Mouse (Mus musculus): ENCODE data around the gene 6030445D17Rik. TPM values are rescaled to one million over a fixed set of nuclear protein-coding genes. Genes with fewer than 3 reads are reported as not detected.
A peak's percentile ranks its signal among the peaks of the same experiment; 100 is the strongest.

Gene 6030445D17Rik
- polyA plus RNA-seq, 1 experiment = 0.46 TPM

DNA sequence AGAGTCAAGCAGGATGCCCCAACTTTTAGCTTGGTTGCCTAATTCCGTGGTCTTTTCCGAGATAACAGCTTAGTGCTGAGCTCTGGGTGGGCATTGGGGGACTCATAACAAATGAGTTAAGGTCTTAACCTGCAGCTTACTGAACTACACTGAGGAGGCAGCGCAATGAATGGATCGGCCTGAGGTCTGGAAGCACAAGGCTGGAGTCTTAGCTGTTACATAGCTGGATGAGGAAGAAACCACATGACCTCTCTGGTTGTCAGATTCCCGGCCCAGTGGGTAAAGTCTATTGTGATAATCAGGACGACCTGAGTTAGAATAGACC is 327 bp upstream of the 6030445D17Rik start:
- TF ChIP-seq POLR2A (IDR thresholded peaks at IDR 0.05; ENCODE audit: insufficient read depth, low read length) = no peak
- no peak for TF ChIP-seq EP300 (IDR thresholded peaks at IDR 0.05; ENCODE audit: insufficient read depth, low read depth, low read length)
- no peak for TF ChIP-seq CTCF (IDR thresholded peaks at IDR 0.05; ENCODE audit: low read depth, low read length)
- H3K27ac ChIP-seq (ENCODE audit: insufficient read depth, low read length) = peak overlapping the region; percentile 90
- no peaks in the 10 kb centered on the region for H3K36me3 ChIP-seq (ENCODE audit: control insufficient read depth, insufficient read depth, low read length, poor library complexity, severe bottlenecking)
- peaks cover 4% of the 10 kb centered on the region for H3K4me1 ChIP-seq (ENCODE audit: control insufficient read depth, insufficient read depth, low read length)
- H3K9ac ChIP-seq (ENCODE audit: low read depth, poor library complexity, severe bottlenecking) = peak overlapping the region; percentile 80
- H3K4me3 ChIP-seq (ENCODE audit: low read depth, low read length) = peak overlapping the region; percentile 86
- no peaks in the 10 kb centered on the region for H3K27me3 ChIP-seq (ENCODE audit: control insufficient read depth, insufficient read depth, low read length, poor library complexity, severe bottlenecking)
- H3K9me3 ChIP-seq (replicated peaks; ENCODE audit: control insufficient read depth, insufficient read depth, low read length, poor library complexity, severe bottlenecking) = no peaks in the 10 kb centered on the region

DNA sequence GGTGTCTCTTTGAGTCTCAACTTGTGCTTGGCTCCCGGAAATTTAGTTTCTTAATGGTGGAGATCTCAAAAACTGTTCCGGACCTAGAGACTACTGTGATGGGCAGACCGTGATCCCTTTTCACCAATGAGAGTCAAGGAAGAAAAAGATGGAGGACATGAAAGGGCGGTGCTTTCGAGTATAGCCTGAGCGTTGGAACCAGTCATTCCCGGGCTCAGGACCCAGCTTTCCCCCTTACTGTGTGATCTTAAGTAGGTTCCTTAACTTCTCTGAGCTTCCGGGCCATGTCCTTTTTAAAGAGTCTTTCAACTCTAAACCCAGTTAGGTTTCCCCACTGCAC is 759 bp downstream of the 6030445D17Rik start:
- Histone ChIP-seq H3K4me3 (ENCODE audit: low read depth, low read length) (peak overlapping the region; percentile 86), H3K27ac (ENCODE audit: insufficient read depth, low read length) (peak overlapping the region; percentile 90), H3K27me3 (ENCODE audit: control insufficient read depth, insufficient read depth, low read length, poor library complexity, severe bottlenecking) (no peaks in the 10 kb centered on the region), H3K9ac (ENCODE audit: low read depth, poor library complexity, severe bottlenecking) (peak overlapping the region; percentile 80), H3K36me3 (ENCODE audit: control insufficient read depth, insufficient read depth, low read length, poor library complexity, severe bottlenecking) (no peaks in the 10 kb centered on the region), H3K4me1 (ENCODE audit: control insufficient read depth, insufficient read depth, low read length) (peaks cover 4% of the 10 kb centered on the region), H3K9me3 (replicated peaks; ENCODE audit: control insufficient read depth, insufficient read depth, low read length, poor library complexity, severe bottlenecking) (no peaks in the 10 kb centered on the region)
- TF ChIP-seq CTCF (IDR thresholded peaks at IDR 0.05; ENCODE audit: low read depth, low read length) = no peak
- TF ChIP-seq EP300 (IDR thresholded peaks at IDR 0.05; ENCODE audit: insufficient read depth, low read depth, low read length) = no peak
- TF ChIP-seq POLR2A (IDR thresholded peaks at IDR 0.05; ENCODE audit: insufficient read depth, low read length) = no peak

DNA sequence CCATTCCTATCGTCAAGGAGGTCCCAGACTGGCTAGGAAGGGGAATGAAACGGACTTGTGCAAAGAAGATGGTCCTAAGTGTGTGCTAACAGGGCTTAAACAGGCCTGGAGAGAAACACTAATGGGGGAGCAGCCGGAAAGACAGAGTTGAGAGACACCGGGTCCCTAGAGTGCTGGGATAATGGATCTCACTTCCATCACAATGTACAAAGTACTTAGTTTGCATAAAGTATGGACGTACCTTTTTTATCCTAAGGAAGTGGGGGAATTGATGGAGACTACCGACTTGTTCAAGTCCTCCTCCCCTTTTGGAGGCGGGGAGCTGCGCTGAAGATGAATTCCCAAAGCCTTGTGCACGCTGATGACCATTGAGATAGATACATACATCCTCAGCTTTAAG is 1.4 kb downstream of the 6030445D17Rik start:
- Histone ChIP-seq H3K27me3 (ENCODE audit: control insufficient read depth, insufficient read depth, low read length, poor library complexity, severe bottlenecking) (no peaks in the 10 kb centered on the region), H3K4me3 (ENCODE audit: low read depth, low read length) (peak overlapping the region; percentile 86), H3K9ac (ENCODE audit: low read depth, poor library complexity, severe bottlenecking) (peak overlapping the region; percentile 80), H3K36me3 (ENCODE audit: control insufficient read depth, insufficient read depth, low read length, poor library complexity, severe bottlenecking) (no peaks in the 10 kb centered on the region), H3K27ac (ENCODE audit: insufficient read depth, low read length) (peak overlapping the region; percentile 90), H3K4me1 (ENCODE audit: control insufficient read depth, insufficient read depth, low read length) (peaks cover 5% of the 10 kb centered on the region), H3K9me3 (replicated peaks; ENCODE audit: control insufficient read depth, insufficient read depth, low read length, poor library complexity, severe bottlenecking) (no peaks in the 10 kb centered on the region)
- no peak for TF ChIP-seq POLR2A (IDR thresholded peaks at IDR 0.05; ENCODE audit: insufficient read depth, low read length)
- TF ChIP-seq EP300 (IDR thresholded peaks at IDR 0.05; ENCODE audit: insufficient read depth, low read depth, low read length) = no peak
- no peak for TF ChIP-seq CTCF (IDR thresholded peaks at IDR 0.05; ENCODE audit: low read depth, low read length)

DNA sequence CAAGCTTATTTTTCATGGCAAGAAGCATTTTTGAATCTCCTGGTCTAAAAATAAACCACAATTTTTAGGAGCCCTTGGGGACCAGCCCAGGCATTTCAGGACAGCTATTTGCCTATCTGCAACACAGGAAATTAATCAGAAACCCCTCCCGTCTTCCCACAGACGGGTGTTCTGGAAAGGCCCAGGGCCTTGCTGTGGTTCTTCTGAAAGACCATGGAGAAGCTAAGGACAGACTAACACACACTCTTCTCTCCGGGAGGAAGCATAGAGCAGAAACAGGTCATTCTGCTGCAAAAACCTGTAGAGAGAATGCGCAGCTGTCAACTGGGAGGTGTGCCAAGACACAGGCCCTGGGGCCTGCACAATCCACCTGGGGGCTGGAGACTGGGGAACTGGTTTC is 4.2 kb downstream of the 6030445D17Rik start:
- Histone ChIP-seq H3K4me3 (ENCODE audit: low read depth, low read length) (no peak overlapping the region), H3K9ac (ENCODE audit: low read depth, poor library complexity, severe bottlenecking) (no peak overlapping the region), H3K27ac (ENCODE audit: insufficient read depth, low read length) (no peak overlapping the region), H3K9me3 (replicated peaks; ENCODE audit: control insufficient read depth, insufficient read depth, low read length, poor library complexity, severe bottlenecking) (no peaks in the 10 kb centered on the region), H3K36me3 (ENCODE audit: control insufficient read depth, insufficient read depth, low read length, poor library complexity, severe bottlenecking) (no peaks in the 10 kb centered on the region), H3K4me1 (ENCODE audit: control insufficient read depth, insufficient read depth, low read length) (peaks cover 6% of the 10 kb centered on the region), H3K27me3 (ENCODE audit: control insufficient read depth, insufficient read depth, low read length, poor library complexity, severe bottlenecking) (no peaks in the 10 kb centered on the region)
- no peak for TF ChIP-seq POLR2A (IDR thresholded peaks at IDR 0.05; ENCODE audit: insufficient read depth, low read length)
- TF ChIP-seq EP300 (IDR thresholded peaks at IDR 0.05; ENCODE audit: insufficient read depth, low read depth, low read length) = no peak
- no peak for TF ChIP-seq CTCF (IDR thresholded peaks at IDR 0.05; ENCODE audit: low read depth, low read length)

DNA sequence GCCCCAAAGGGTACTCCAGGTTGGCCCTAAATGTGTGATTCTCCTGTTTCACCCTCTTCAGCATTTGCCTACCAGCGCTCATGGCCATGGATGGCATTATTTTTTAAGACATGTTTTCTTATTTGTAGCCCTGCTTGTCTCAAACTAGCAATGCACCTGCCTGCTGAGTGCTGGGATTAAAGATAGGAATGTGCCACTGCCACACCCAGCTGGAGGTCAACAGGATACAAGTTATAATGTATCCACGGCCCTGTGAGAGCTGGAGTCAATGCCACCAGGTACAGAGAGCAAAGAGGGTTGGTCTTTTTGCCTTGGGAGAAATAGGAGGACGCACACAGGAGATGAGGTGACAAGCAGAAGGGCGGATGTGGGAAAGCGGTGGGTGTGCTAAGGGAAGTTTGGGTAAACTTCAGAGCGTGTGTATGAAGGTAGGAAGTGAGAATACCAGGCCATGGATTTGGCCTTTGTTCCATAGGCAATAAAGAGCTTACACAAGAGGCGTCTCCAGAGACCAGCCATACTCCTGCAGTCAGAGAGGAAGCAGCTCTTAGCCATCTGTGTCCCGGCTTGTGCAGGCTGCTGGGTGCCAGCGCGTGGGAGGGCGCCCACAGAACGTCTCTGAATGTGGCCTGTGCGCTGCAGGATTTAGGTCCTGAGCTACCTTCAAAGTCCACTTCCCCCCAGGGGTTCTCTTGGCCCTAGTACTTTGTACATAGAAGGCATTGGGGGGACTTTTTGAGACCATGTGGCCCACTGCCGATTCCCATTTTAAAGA is 6.7 kb downstream of the 6030445D17Rik start:
- Histone ChIP-seq H3K27me3 (ENCODE audit: control insufficient read depth, insufficient read depth, low read length, poor library complexity, severe bottlenecking) (no peaks in the 10 kb centered on the region), H3K4me1 (ENCODE audit: control insufficient read depth, insufficient read depth, low read length) (peaks cover 6% of the 10 kb centered on the region), H3K36me3 (ENCODE audit: control insufficient read depth, insufficient read depth, low read length, poor library complexity, severe bottlenecking) (no peaks in the 10 kb centered on the region), H3K9ac (ENCODE audit: low read depth, poor library complexity, severe bottlenecking) (peak overlapping the region; percentile 42), H3K9me3 (replicated peaks; ENCODE audit: control insufficient read depth, insufficient read depth, low read length, poor library complexity, severe bottlenecking) (no peaks in the 10 kb centered on the region), H3K4me3 (ENCODE audit: low read depth, low read length) (peak overlapping the region; percentile 85), H3K27ac (ENCODE audit: insufficient read depth, low read length) (peak overlapping the region; percentile 62)
- no peak for TF ChIP-seq CTCF (IDR thresholded peaks at IDR 0.05; ENCODE audit: low read depth, low read length)
- TF ChIP-seq EP300 (IDR thresholded peaks at IDR 0.05; ENCODE audit: insufficient read depth, low read depth, low read length) = no peak
- TF ChIP-seq POLR2A (IDR thresholded peaks at IDR 0.05; ENCODE audit: insufficient read depth, low read length) = no peak

DNA sequence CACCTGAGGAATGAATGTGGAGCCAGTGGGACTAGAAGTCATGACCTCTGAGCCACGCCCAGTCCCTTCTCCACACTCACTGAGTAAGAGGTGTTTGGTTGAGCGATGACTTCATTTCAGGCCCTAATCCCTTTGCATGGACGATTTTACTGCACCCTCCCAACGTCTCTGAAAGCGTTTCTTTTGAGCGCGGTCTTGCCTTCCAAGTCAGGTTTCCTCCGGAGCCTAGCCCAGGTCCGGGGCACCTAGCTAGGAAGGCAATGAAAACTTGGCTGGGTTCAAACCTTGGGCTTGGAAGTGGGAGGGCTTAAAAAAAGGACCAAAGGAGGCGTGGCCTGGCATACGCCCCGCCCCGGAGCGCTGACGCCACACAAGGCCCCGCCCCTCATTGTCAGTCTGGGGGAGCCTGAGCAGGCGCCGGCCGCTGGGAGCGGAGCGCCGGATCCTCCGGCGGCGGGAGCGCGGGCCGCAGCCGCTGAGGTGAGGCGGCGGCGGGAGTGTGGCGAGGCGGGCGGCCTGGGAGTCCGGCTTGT is 7.4 kb downstream of the 6030445D17Rik start, which contains the start of gene Luzp1:
Luzp1 (plus strand) TSS at position 391 of the 533 bp plus-strand sequence.
- H3K9ac ChIP-seq (ENCODE audit: low read depth, poor library complexity, severe bottlenecking) = peak within 1 kb of the TSS; percentile 96
- H3K27ac ChIP-seq (ENCODE audit: insufficient read depth, low read length) = peak within 1 kb of the TSS; percentile 62
- TF ChIP-seq POLR2A (IDR thresholded peaks at IDR 0.05; ENCODE audit: insufficient read depth, low read length) (peak; percentile 54), CTCF (IDR thresholded peaks at IDR 0.05; ENCODE audit: low read depth, low read length) (no peak)
- no peaks in the 10 kb centered on the region for H3K9me3 ChIP-seq (replicated peaks; ENCODE audit: control insufficient read depth, insufficient read depth, low read length, poor library complexity, severe bottlenecking)
- H3K4me1 ChIP-seq (ENCODE audit: control insufficient read depth, insufficient read depth, low read length) = peaks cover 5% of the 10 kb centered on the region
- H3K36me3 ChIP-seq (ENCODE audit: control insufficient read depth, insufficient read depth, low read length, poor library complexity, severe bottlenecking) = no peaks in the 10 kb centered on the region
- H3K4me3 ChIP-seq (ENCODE audit: low read depth, low read length) = peak within 1 kb of the TSS; percentile 90
- H3K27me3 ChIP-seq (ENCODE audit: control insufficient read depth, insufficient read depth, low read length, poor library complexity, severe bottlenecking) = no peaks in the 10 kb centered on the region
